Mouse (Mus musculus): Measurements from ENCODE around the gene Dennd4b.

Gene Dennd4b

GRCm38 (mm10) chr3:90253653-90254418 is 11.1 kb upstream of the Dennd4b start, which contains the start of gene Crtc2:
TSS of gene Crtc2 (plus strand) at chr3:90254163.
- peak; percentile 97 for DNase-seq

- DNase-seq, result peak; percentile 77
Observed at GRCm38 (mm10) chr3:90254419-90255193, 10.4 kb upstream of the Dennd4b start.

GRCm38 (mm10) chr3:90255194-90255565 is 9.8 kb upstream of the Dennd4b start:
- DNase-seq, result no peak

- DNase-seq, result no peak
Observed at GRCm38 (mm10) chr3:90255784-90256353, 9.1 kb upstream of the Dennd4b start.

GRCm38 (mm10) chr3:90256731-90257530 is 8.1 kb upstream of the Dennd4b start:
- peak; percentile 56 for DNase-seq

GRCm38 (mm10) chr3:90258521-90258920 is 6.5 kb upstream of the Dennd4b start:
- DNase-seq, result no peak

- no peak for DNase-seq
Observed at GRCm38 (mm10) chr3:90263121-90263771, 1.7 kb upstream of the Dennd4b start.

GRCm38 (mm10) chr3:90264687-90265033 is 325 bp upstream of the Dennd4b start:
- no peak for DNase-seq

GRCm38 (mm10) chr3:90265932-90266741 is 1.2 kb downstream of the Dennd4b start:
- DNase-seq, result no peak

- DNase-seq, result no peak
Observed at GRCm38 (mm10) chr3:90266901-90267775, 2.2 kb downstream of the Dennd4b start.

GRCm38 (mm10) chr3:90268190-90268589 is 3.2 kb downstream of the Dennd4b start:
- DNase-seq, result no peak

- DNase-seq, result no peak
Observed at GRCm38 (mm10) chr3:90268971-90269370, 4.0 kb downstream of the Dennd4b start.

GRCm38 (mm10) chr3:90270784-90271183 is 5.8 kb downstream of the Dennd4b start:
- no peak for DNase-seq

GRCm38 (mm10) chr3:90272170-90272569 is 7.2 kb downstream of the Dennd4b start:
- DNase-seq, result no peak

- no peak for DNase-seq
Observed at GRCm38 (mm10) chr3:90273855-90274254, 8.9 kb downstream of the Dennd4b start.

GRCm38 (mm10) chr3:90275286-90275685 is 10.3 kb downstream of the Dennd4b start:
- no peak for DNase-seq

GRCm38 (mm10) chr3:90276858-90277257 is 11.9 kb downstream of the Dennd4b start:
- no peak for DNase-seq

- DNase-seq, result no peak
Observed at GRCm38 (mm10) chr3:90277793-90278192, 12.8 kb downstream of the Dennd4b start.

GRCm38 (mm10) chr3:90278211-90278610 is 13.2 kb downstream of the Dennd4b start:
- DNase-seq, result no peak

GRCm38 (mm10) chr3:90279216-90279615 is 14.2 kb downstream of the Dennd4b start:
- DNase-seq, result no peak

- DNase-seq, result no peak
Observed at GRCm38 (mm10) chr3:90279743-90280142, 14.8 kb downstream of the Dennd4b start.

Measured in kidney, postnatal 10 days (tissue).